Mouse (Mus musculus) adipocyte (in vitro differentiated cells): ENCODE measurements at regions not wholly inside any gene's neighbourhood (a gene's known extent, or its start where the extent isn't known, plus 50 kb on each side); places are given as distances from the start of the nearest gene placed in this dataset.

Experiments used
- DNase-seq: peaks from one replicate; pipeline ENCODE4 v3.0.0-alpha.2; 2016; ENCODE audit warnings: low spot score

DNA sequence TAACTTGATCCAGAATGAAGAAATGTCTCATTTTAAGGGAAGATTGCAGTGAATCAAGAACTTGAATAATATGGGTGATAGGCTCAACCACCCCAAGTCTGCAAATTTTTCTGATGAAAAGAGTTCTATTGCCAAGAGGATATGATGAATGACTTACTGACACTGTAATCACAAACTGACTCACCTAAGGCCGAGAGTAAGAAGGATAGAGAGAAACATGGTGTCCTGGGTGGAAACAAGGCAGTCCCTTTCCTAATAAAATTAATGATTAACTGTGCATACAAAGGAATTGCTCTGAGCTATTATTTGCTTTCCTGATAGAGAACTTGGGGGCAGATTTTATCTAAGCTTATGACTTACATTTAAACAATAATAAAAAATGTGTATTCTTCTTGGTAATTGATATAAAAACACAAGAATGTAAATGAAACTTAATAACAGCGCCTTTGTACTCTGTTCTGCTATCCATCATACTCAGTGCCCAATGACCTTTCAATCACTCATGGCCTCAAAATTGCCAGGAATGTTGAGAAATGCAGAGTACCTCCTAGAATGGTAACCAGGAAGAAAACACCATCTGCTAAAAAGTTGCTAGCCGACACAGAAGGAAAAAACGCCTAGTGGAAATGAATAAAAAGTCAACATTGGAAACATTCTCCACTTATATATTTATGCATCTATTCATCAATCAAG lies 606.7 kb downstream of the Efnb2 start:
- no peak for DNase-seq

DNA sequence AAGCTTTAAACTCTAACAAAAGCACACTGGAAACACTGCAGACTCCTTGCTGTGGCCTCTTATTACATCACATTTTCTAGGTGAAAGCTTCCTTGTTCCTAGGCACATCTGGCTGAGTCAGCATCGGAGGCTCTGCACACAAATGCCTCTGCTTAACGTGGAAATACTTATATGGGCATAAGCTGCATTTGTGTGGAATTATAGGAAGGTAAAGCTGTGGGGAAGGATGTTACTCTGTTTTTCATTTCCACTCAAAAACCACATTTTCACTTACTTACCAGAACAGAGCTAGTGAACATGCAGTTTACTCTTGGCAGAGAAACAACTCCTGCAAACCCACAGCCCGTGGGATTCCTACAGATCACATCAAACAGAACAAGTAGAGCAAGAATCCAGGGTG lies 609.9 kb downstream of the Efnb2 start:
- DNase-seq, result peak; percentile 65

DNA sequence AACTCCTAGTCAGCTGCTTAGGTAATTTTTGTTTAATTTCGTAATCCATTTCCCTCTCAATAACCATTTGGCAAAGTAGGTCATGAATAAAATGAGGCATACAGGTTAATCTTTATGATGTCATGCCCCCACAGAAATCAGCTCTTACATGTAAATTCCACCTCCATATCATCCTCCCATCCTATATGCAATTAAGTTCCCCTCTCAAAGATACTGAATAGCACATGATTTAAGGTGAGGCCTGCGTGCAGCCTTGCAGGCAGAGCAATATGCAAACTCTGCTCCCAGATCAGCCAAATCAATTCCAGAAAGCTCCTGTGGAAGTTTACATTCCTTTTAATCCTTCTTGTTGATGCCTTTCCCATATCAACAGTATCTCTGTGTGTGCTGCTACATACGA lies 610.3 kb downstream of the Efnb2 start:
- no peak for DNase-seq

DNA sequence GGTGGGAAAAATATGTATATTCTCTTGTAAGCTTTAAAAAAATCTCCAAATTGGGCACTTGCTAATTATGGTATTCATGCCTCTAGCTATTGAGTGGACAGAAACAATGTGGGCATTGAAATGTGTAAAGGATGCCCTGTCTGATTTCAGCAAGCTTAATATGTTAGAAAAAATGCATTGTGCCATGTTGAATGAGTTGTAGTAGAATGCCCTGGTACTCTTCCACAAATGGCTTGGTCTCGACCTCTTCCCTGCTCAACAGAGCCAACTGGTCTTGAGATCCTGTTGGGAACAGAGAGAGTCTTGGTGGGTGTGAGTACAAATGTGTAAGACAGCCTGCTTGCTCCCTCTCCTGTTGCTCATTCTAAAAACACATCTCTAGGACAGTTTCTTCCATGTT lies 616.1 kb downstream of the Efnb2 start:
- peak; percentile 55 for DNase-seq

DNA sequence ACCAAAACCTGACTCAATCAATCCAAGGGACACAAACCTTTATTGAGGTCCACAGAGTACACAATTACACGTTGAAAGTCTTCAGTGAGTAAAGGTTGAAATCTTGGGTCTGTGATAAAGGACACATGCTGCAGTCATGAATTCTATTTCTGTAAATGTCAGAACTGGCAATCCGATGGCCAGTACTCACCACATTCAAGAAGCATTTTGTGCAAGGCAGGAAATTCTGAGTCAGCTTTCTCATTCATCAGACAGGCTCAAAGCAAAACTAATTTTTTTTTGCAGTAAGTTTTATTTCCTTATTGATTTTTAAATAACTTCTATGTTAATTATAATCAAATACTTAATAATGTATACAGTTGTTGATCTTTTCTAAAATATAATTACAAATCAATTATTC lies 616.7 kb downstream of the Efnb2 start:
- no peak for DNase-seq

DNA sequence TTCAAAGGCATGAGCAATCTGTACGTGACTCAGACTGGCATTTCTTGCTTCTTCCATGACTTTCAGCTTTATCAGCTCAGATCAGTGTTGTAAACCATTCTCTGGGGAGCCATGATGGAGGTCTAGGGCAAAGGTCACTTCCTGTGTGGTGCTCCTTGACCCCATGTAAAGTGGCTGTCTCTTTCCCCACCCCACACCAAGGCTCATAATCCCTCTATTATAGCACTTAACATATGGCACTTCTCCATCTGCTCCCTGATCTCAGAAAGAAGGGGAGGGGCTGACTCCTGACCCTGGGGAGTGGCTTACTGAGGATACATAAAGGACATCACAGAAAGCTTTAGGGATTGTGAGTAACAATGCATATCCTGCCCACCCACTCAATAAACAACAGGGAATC lies 623.1 kb downstream of the Efnb2 start:
- DNase-seq, result no peak

DNA sequence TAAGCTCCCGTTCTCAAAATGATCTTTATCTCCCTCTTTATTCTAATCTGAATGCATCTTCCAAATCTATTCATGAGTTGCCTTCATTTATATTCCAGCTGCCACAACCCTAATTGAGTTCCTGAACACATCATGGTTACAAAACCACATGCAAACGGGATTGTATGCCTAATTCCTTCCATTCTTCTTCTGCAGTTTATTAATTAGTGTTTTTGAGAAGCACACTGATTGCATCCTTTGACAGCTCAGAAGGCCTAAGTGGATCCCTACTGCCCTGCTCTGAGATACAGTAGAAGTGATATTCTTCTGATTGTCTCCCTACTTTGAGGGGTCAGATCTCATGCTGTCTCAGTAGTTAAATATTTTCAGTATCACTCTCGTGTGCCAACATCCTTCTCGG lies 649.9 kb downstream of the Efnb2 start:
- no peak for DNase-seq

DNA sequence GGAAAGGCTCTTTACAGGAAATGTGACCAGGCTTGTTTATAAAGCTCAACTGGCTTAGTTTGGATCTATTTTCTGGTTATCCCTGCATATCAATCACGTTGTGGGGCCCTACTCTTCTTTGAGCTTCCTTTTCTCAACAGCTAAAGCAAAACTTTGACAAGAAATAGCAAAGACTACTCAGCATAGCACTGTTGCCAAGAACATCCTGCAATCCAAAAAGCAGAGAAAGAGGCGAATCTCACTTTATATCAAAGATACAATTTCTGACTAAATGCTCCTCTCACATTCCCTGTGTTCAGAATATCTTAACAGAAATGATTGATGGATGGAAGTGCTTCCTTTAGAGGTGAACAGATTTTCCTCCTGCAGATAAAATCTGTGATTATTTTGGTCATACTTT lies 666.1 kb downstream of the Efnb2 start:
- no peak for DNase-seq

DNA sequence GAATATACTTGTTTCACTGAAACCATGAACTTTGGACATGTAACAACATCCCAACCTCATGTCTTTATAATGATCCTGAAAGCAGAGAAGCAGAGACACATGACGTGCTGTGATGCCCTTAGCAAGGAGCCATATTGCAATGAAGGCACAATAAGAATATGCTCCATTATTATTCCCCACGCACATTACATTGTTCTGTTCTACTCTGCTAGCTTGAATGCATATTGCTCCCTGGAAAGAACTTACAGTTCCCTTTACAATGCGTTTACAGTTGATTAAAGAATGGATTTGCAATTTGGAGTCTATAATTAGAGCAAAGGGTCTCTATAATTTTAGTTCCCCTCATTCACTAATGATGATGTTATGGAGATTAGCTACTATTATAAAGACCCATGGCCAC lies 672.2 kb downstream of the Efnb2 start:
- DNase-seq, result no peak

DNA sequence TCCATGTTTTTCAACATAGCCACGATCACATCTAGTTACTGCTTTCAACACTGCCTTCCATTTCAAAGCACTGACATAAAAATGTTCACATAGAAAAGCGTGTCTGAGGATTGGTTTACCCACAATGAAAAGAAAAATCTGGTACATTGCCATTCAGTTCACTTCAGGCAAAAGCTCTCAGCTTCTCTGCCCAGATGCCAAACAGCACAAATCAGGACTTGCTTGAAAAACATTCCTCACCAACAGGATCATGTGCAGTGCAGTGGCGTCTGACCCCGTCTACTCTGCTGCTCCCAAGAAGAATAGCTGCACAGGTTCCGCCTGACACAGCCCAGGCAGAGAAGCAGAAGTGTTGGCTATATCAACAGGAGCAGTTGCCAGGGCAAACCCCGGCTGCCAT lies 684.0 kb downstream of the Efnb2 start:
- DNase-seq, result no peak

DNA sequence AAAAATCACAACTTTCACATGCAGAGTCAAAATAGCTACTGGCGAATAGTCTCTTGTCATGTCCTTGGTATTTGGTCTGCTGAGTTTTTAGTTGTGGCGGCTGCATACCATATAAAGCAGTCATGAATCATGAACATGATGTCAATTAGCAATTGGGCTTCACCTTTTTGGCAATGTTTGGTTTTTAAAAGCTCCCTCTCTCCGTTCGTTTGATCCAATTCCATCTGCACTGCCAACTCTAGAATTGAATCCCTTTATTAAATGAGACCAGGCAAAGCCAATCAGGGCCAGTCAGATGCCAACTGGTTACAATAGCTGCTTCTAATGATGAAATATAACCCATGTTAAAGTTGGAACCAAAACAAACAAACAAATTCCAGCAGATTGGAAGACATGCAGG lies 687.3 kb downstream of the Efnb2 start:
- peak; percentile 50 for DNase-seq

DNA sequence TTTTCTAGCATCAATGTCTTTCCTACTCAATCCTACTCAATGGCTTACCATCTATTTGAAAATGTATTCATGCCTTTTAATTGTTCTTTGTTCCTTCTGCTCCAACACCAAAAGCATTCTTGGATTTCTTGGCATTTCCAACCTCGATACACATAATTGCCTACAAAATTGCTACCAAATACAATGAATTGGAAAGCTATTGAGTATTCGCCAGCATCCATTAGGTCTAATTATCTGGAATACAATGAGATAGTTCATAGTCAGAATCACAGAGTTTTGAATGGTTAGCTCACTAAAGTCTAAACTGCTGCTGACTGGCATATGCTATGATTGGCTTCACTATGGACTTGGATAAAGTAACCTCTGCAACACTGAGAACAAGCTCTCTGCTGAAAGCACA lies 696.8 kb downstream of the Efnb2 start:
- no peak for DNase-seq

DNA sequence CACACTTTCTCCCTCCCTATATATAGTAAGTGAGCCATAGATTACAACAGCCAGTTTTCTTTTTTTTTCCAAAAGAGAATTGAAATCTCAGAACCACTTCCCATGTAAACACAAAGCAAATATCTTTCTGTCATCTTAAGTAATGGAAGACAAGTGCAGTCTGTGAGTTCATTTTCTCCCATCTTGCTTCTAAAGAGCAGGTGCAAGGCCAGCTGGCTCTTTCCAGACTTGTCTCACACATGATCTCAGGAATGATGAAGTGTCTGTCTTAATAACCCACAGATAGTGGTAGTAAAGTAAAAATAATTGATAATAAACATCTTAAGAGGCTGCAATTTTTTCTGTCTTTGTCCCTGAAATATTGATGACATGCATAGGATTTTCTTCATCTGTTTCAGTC lies 704.3 kb downstream of the Efnb2 start:
- no peak for DNase-seq

DNA sequence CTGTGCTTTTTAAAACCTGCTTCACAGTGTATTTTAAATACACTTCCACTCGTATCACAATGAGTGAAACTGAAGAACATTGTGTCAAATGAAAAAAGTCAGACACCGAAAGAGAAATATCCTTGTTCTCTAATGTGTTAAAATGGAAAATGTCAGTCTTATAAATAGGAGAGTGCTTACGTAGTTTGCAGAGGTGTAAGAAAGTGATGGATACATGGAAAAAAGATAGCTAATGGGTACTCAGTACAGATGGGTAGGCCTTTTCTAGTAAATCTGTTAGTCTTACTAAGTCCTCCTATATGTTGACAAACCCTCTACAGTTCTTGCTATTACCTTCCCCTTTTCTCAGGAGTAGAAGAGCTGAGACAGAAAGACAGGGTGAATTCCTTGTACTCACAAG lies 706.2 kb downstream of the Efnb2 start:
- DNase-seq, result no peak

DNA sequence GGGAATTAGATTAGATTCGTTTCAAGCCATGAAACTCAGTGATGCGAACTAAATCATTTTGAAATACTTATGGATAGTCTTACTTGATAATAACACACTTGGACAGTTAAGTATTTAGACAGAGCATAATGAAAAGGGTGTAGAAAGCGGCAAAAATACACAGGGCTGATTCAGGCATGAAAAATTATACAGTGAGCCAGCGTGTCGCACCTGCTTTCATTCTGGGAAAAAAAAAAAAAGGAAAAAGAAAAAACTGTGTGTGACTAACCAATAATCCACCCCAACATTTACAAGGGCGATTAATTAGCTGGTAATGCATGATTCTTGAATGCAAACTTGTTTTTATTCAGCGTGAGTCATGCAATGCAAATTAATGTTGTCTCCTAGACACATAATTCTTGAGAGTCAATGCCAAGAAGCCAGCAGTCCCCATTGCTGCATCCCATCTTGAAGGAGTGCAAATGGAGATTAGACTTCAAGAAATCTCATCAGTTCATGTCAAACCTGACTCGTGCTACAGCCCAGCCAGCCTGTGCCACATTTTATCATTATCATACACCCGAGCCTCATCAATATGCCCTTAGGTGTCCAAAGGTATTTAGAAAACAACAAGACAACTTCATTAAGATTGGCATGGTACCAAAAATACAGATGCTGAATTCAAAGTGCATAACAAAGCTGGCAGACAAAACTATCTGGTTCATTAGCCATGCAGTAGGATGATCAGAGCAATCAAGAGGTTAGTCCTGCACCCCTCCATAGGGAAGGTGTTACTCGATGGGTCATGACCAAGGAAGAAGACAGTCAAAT lies 714.9 kb downstream of the Efnb2 start:
- no peak for DNase-seq

DNA sequence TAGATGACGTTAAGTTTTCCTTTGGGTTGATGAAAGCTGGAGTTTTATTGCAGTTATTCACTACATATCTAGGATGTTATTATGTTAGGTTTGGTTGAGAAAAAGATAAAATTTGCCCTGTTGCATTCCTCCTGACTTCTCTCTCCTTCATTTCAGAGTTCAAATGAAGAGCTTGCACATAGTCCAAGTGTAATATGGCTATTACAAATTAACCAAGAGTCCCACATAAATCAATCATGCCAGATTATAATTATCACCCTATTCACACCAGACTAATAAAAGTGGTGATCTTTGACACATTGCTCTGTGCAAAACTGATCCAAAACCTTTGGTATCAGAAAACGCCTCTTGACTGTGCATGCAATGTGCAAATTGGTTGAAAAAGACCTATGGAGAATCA lies 724.4 kb downstream of the Efnb2 start:
- DNase-seq, result no peak

DNA sequence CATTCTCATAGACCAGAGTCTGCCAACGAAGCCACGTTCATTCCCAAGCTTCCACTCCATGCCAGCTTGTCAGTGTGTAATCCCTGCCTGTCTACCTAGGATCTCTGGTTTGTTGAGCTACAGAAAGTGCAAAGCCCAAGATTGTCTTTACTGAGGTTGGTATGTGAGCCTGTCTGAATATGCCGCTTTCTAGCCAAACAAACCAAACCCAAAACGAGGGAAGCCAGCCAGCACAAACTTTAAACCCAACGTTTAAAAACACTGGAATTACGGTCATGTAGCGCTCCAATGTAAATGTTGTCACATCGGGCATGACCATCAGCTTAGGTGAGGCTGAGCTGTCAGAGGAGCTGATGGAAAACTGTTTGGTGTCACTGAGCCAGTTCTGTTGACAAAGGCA lies 741.6 kb downstream of the Efnb2 start:
- no peak for DNase-seq

DNA sequence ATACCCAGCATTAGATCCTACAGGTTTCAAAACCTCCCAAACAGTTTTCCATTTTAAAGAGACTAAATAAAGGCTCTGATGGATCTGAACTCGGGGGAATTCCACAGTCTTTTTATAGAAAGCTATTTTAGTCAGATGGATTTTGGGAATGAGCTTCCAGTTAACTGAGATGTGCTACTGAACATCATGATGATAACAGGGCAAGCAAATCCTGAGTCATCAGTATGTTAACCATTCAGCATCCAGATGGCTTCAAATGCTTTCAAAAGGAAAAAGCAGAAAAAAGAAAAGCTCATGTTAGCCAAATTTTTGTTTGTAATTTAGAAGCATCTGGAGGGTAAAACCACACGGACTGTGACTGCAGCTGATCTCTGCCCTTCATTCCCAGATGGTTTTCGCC lies 766.7 kb downstream of the Efnb2 start:
- DNase-seq, result no peak

DNA sequence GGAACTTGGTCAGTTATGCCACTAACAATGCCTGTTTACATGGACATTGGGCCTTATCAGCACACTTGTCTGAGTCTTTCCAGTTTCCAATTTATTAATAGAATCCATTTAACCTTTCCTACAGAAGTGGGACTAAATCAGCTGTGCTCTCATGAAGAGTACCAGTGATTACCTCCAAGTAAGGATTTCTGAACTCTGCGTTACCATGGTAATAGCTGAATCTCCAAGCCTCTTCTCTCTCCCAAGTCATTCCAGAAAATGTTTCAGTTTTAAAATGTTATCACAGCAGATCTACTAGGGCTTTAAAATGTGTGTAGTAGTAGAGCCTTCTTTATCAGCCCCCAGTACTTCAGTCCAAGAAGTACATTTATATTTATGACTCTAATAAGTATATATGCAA lies 807.9 kb downstream of the Efnb2 start:
- DNase-seq, result no peak

DNA sequence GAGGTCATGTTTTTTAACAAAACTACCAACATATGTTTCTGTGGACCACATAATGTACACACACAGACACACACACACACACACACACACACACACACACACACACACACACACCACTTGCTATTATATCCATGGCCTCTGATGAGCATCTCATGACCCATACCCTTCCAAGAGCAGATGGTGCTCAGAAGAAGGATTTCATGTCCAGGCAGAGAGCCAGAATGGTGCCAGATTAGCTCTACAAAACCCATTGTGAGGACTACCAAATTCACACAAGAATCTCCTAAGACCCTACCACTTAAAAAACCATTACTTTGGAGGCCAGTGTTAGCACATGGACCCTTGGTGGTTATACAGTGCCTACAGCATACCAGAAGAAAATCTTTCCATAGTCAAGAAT lies 810.5 kb downstream of the Efnb2 start:
- no peak for DNase-seq

DNA sequence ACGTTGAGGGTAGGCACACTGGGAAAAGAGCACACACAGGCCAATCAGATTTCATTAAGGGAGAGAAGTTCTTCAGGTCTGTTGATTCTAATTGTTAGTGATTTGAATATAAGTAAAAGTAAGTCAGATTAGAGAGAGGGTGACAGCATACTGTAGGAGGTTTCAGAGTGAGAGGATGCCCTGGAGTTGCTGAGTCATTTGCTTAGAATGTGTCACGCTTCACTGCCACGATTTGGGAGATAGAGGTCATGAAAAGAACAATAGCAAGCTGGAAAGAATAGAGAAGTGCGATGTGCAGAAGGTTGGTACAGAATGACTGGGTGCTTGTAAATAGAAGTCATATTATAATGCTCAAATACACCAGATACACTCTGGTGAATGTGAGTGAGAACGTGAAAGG lies 829.1 kb downstream of the Efnb2 start:
- no peak for DNase-seq

DNA sequence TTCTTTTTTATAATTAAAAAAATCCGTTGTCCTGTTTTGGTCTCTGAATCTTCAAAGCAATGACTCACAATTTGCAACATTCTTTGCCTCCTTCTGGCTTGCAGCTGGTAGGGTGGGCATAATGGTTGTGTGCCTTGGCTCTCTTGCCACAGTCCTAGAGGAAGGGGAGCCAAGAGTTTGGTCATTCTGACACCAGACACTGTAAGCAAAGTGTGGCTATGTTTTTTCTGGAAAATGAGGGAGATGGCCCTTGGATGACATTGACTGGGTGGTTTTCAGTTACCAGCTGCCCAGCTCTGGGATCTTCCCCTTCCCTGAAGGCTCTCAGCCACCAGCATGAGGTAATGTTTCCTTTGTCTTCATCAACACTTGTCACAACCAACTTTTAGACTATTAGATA lies 833.2 kb downstream of the Efnb2 start:
- DNase-seq, result peak; percentile 10

DNA sequence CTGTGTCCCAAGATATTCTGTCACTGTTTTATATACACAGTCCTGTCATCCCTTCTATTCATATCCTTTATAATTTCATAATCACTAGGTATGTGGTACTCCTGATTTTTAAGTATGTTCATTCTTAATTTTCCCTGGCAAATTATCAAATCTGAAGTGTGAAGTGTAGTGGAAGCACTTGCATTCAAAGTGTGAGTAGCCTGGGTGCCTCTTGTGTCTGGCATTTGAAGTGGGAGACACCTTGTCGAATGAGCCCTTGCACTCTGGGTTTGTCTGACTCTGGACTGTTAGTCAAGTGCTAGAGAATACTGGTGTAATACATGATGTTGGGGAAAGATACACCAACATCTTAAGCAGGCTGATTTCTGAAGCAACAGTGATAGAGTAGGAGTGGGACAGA lies 852.6 kb downstream of the Efnb2 start:
- DNase-seq, result no peak

DNA sequence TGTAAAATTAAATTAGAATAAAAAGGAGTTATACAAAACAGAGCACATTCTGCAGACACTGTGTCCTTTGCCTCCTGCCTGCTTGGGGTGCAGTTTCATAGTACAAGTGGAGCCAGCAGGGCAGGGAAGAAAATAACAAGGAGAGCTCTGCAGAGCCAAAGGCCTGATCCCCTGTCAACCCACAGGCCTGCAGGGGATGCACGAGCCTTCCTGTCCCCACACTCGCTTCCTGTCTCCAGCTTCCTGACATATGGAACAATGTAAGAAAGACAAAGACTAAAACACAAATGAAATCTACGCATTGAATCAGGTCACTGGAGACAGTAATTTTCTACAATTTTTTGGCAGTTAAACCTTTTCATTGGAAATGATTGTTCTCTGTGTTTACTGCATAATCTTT lies 861.8 kb downstream of the Efnb2 start:
- no peak for DNase-seq
